Comparison of ENCODE assay signal across 10 mouse cellular contexts in genomic region chr3:50674860-50675566, GRCm38 (mm10).
"Had no signal": no experiment of that assay in that cellular context is flagged by ENCODE, and none has a peak within 500 bp of the region (broad histone marks: within the 10 kb centered on the region; RNA-seq: fewer than 3 reads in every experiment).

No protein-coding gene starts in this region.

- H3K27ac ChIP-seq: hindbrain, postnatal 0 days; limb, embryonic 12.5 days; liver, embryonic 14.5 days; midbrain, embryonic 13.5 days; neural tube, embryonic 15.5 days had no signal

- H3K4me3 ChIP-seq: limb, embryonic 12.5 days; midbrain, embryonic 13.5 days; myocyte; neural tube, embryonic 15.5 days had no signal

- H3K4me2 ChIP-seq: limb, embryonic 12.5 days; midbrain, embryonic 13.5 days; neural tube, embryonic 15.5 days had no signal

- H3K36me3 ChIP-seq: limb, embryonic 12.5 days; midbrain, embryonic 13.5 days; neural tube, embryonic 15.5 days had no signal

- H3K9me3 ChIP-seq: limb, embryonic 12.5 days; midbrain, embryonic 13.5 days; neural tube, embryonic 15.5 days had no signal

- ATAC-seq: hindbrain, postnatal 0 days; midbrain, embryonic 13.5 days had no signal

- H3K9ac ChIP-seq: limb, embryonic 12.5 days; liver, embryonic 14.5 days; midbrain, embryonic 13.5 days; neural tube, embryonic 15.5 days had no signal

- H3K27me3 ChIP-seq: limb, embryonic 12.5 days; midbrain, embryonic 13.5 days; neural tube, embryonic 15.5 days had no signal

- DNase-seq: kidney, adult 18-20 months; kidney, postnatal 10 days; lung, adult 18-20 months; right cerebral cortex, adult 18-20 months had no signal
